Mouse (Mus musculus): Measurements from ENCODE around the gene Mov10. TPM values are rescaled to one million over a fixed set of nuclear protein-coding genes. Genes with fewer than 3 reads are reported as not detected.
"Not testable (repeated sequence)": the region's sequence is repeated elsewhere in the genome, so short reads cannot be mapped to it uniquely, and the experiment has no call there.

The Mov10 gene
- polyA plus RNA-seq, 1 experiment from 2014 or later: 133 TPM

GRCm38 (mm10) chr3:104773301-104773700 is 45.1 kb downstream of the Mov10 start:
- H3K36me3 ChIP-seq: no peaks in the 10 kb centered on the region
- H3K9ac ChIP-seq: no peak overlapping the region
- no peak overlapping the region for H3K27ac ChIP-seq
- no peak for ATAC-seq
- 76% methylated on average over 7 of the region's 7 CpGs for WGBS
- H3K4me2 ChIP-seq (replicated peaks): no peak overlapping the region
- H3K4me1 ChIP-seq (replicated peaks): peaks cover 9% of the 10 kb centered on the region; the same call in 1 of the 2 replicates
- no peak overlapping the region for H3K4me3 ChIP-seq (replicated peaks)
- peaks cover 19% of the 10 kb centered on the region for H3K27me3 ChIP-seq (replicated peaks)
- H3K9me3 ChIP-seq: no peaks in the 10 kb centered on the region

GRCm38 (mm10) chr3:104771460-104771859 is 46.9 kb downstream of the Mov10 start:
- Histone ChIP-seq H3K27ac (no peak overlapping the region), H3K27me3 (replicated peaks) (peaks cover 5% of the 10 kb centered on the region), H3K4me3 (replicated peaks) (no peak overlapping the region), H3K4me1 (replicated peaks) (no peaks in the 10 kb centered on the region), H3K36me3 (no peaks in the 10 kb centered on the region), H3K4me2 (replicated peaks) (no peak overlapping the region), H3K9me3 (no peaks in the 10 kb centered on the region), H3K9ac (no peak overlapping the region)
- 57% methylated on average over 6 of the region's 6 CpGs for WGBS
- no peak for ATAC-seq

- Histone ChIP-seq H3K27ac (no peak overlapping the region), H3K36me3 (no peaks in the 10 kb centered on the region), H3K9ac (no peak overlapping the region), H3K4me1 (replicated peaks) (no peaks in the 10 kb centered on the region), H3K4me3 (replicated peaks) (no peak overlapping the region), H3K4me2 (replicated peaks) (no peak overlapping the region), H3K27me3 (replicated peaks) (no peaks in the 10 kb centered on the region), H3K9me3 (no peaks in the 10 kb centered on the region)
- 50% methylated on average over 3 of the region's 3 CpGs for WGBS
- no peak for ATAC-seq
These were observed 47.4 kb downstream of the Mov10 start for GRCm38 (mm10) chr3:104770918-104771317.

- Histone ChIP-seq H3K36me3 (no peaks in the 10 kb centered on the region), H3K4me1 (replicated peaks) (no peaks in the 10 kb centered on the region), H3K27ac (no peak overlapping the region), H3K27me3 (replicated peaks) (no peaks in the 10 kb centered on the region), H3K4me2 (replicated peaks) (no peak overlapping the region), H3K9me3 (no peaks in the 10 kb centered on the region), H3K4me3 (replicated peaks) (no peak overlapping the region), H3K9ac (no peak overlapping the region)
- WGBS: 57% methylated on average over 10 of the region's 10 CpGs
- ATAC-seq: no peak
These were observed 48.3 kb downstream of the Mov10 start for GRCm38 (mm10) chr3:104770035-104770434.

GRCm38 (mm10) chr3:104769135-104769534 is 49.2 kb downstream of the Mov10 start:
- 71% methylated on average over 3 of the region's 3 CpGs for WGBS

GRCm38 (mm10) chr3:104767716-104768115 is 50.6 kb downstream of the Mov10 start:
- Histone ChIP-seq H3K4me3 (replicated peaks) (no peak overlapping the region), H3K36me3 (no peaks in the 10 kb centered on the region), H3K9me3 (no peaks in the 10 kb centered on the region), H3K27me3 (replicated peaks) (no peaks in the 10 kb centered on the region), H3K9ac (no peak overlapping the region), H3K4me2 (replicated peaks) (no peak overlapping the region), H3K27ac (no peak overlapping the region), H3K4me1 (replicated peaks) (no peaks in the 10 kb centered on the region)
- ATAC-seq: no peak
- 80% methylated on average over 4 of the region's 4 CpGs for WGBS

More at GRCm38 (mm10) chr3:104769135-104769534, 49.2 kb downstream of the Mov10 start:
- Histone ChIP-seq H3K4me1 (replicated peaks) (no peaks in the 10 kb centered on the region), H3K4me2 (replicated peaks) (no peak overlapping the region), H3K27ac (no peak overlapping the region), H3K9ac (no peak overlapping the region), H3K27me3 (replicated peaks) (no peaks in the 10 kb centered on the region), H3K4me3 (replicated peaks) (no peak overlapping the region), H3K9me3 (no peaks in the 10 kb centered on the region), H3K36me3 (no peaks in the 10 kb centered on the region)
- no peak for ATAC-seq

DNA sequence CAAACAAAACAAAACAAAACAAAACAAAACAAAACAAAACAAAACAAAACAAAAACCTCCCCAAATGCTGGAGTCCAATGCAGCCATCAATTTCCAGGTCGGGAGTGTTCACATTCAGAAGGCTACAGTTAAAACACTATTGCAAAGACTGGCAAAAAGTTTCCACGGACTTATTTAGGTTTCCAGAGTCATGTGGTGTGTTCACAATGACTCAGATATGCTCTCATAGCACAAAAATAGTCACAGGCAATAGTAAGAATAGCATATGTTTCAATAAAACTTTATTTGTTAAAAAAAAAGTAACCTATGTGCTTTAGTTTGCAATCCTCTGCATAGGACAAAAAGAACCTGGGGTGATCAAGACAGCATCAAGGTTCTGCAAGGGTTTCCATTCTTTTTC is 51.2 kb downstream of the Mov10 start:
- Histone ChIP-seq H3K4me2 (replicated peaks) (no peak overlapping the region), H3K9ac (no peak overlapping the region), H3K27me3 (replicated peaks) (no peaks in the 10 kb centered on the region), H3K4me1 (replicated peaks) (no peaks in the 10 kb centered on the region), H3K27ac (no peak overlapping the region), H3K36me3 (no peaks in the 10 kb centered on the region), H3K9me3 (no peaks in the 10 kb centered on the region), H3K4me3 (replicated peaks) (no peak overlapping the region)
- ATAC-seq: no peak
- 69% methylated on average over 2 of the region's 2 CpGs for WGBS

- no peak for ATAC-seq
- Histone ChIP-seq H3K36me3 (no peaks in the 10 kb centered on the region), H3K9ac (no peak overlapping the region), H3K27me3 (replicated peaks) (no peaks in the 10 kb centered on the region), H3K9me3 (no peaks in the 10 kb centered on the region), H3K27ac (no peak overlapping the region), H3K4me2 (replicated peaks) (no peak overlapping the region), H3K4me3 (replicated peaks) (no peak overlapping the region), H3K4me1 (replicated peaks) (no peaks in the 10 kb centered on the region)
- WGBS: 24% methylated on average over 4 of the region's 4 CpGs
These were observed 53.3 kb downstream of the Mov10 start for GRCm38 (mm10) chr3:104765021-104765420.

- not testable (repeated sequence) for H3K4me1 ChIP-seq (replicated peaks); H3K36me3 ChIP-seq; H3K4me3 ChIP-seq (replicated peaks); H3K9me3 ChIP-seq; ATAC-seq; H3K27me3 ChIP-seq (replicated peaks); H3K9ac ChIP-seq; H3K27ac ChIP-seq
- 26% methylated on average over 20 of the region's 20 CpGs for WGBS
- H3K4me2 ChIP-seq (replicated peaks): peak overlapping the region; percentile 29
These were observed 56.1 kb downstream of the Mov10 start for GRCm38 (mm10) chr3:104762103-104762863.

- no peaks in the 10 kb centered on the region for H3K36me3 ChIP-seq
- H3K4me3 ChIP-seq (replicated peaks): peak overlapping the region; percentile 31
- 15% methylated on average over 5 of the region's 5 CpGs for WGBS
- peak overlapping the region; percentile 80 for H3K4me2 ChIP-seq (replicated peaks)
- H3K9me3 ChIP-seq: no peaks in the 10 kb centered on the region
- ATAC-seq: no peak
- H3K9ac ChIP-seq: peak overlapping the region; percentile 48; the same call in 1 of the 2 replicates
- H3K27ac ChIP-seq: no peak overlapping the region
- no peaks in the 10 kb centered on the region for H3K4me1 ChIP-seq (replicated peaks)
- H3K27me3 ChIP-seq (replicated peaks): no peaks in the 10 kb centered on the region
These were observed 59.5 kb downstream of the Mov10 start for GRCm38 (mm10) chr3:104758869-104759268.

- Histone ChIP-seq H3K9me3 (no peaks in the 10 kb centered on the region), H3K9ac (peak overlapping the region; percentile 48), H3K36me3 (no peaks in the 10 kb centered on the region), H3K4me3 (replicated peaks) (peak overlapping the region; percentile 31), H3K4me2 (replicated peaks) (peak overlapping the region; percentile 80), H3K27ac (no peak overlapping the region), H3K4me1 (replicated peaks) (no peaks in the 10 kb centered on the region), H3K27me3 (replicated peaks) (no peaks in the 10 kb centered on the region)
- 1% methylated on average over 27 of the region's 27 CpGs for WGBS
- peak; percentile 84 for ATAC-seq
These were observed 60.0 kb downstream of the Mov10 start for GRCm38 (mm10) chr3:104758406-104758805.

DNA sequence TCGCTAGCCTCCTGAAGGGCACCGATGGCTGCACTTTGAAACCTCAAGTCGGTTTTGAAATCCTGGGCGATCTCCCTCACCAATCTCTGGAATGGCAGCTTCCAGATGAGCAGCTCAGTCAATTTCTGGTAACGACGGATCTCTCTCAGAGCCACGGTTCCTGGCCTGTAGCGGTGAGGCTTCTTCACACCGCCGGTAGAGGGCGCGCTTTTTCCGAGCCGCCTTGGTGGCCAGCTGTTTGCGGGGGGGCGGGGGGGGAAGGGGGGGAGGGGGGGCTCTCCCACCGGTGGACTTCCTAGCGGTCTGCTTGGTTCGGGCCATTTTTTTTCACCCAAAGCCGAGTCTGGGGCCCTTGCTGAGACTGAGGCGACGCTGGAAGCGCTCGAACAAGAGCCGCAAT is 65.5 kb downstream of the Mov10 start:
- ATAC-seq; H3K9ac ChIP-seq; H3K4me3 ChIP-seq (replicated peaks); H3K27ac ChIP-seq; H3K4me1 ChIP-seq (replicated peaks); H3K36me3 ChIP-seq; H3K9me3 ChIP-seq; H3K27me3 ChIP-seq (replicated peaks): not testable (repeated sequence)
- peak overlapping the region; percentile 35; the same call in 1 of the 2 replicates for H3K4me2 ChIP-seq (replicated peaks)
- 15% methylated on average over 24 of the region's 25 CpGs for WGBS
